In the genomic region with DNA sequence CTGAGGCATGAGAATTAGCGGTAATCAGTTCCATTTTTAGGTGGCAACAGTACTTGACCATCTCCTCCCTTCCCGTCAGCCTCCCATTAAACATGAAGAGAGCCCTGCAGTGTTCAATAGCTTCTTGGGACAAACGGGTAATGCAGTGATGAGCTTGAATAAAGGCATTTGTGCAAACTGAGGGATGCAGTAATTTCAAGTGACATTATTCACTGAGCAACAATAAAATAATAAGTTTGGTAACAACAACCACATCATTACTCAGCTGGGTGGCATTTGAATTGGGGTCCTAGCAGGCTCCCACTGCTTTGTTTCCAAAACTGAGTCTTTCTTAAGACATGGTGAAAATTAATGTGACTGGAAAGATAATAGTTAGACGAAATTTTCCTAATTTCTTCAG, we compare ENCODE assay signal across 24 mouse cellular contexts.
DNase-seq lines count a peak whose midpoint lies in the region; ATAC-seq lines count a peak whose summit lies in the region.
"Had no signal": no experiment of that assay in that cellular context is flagged by ENCODE, and none has a peak within 500 bp of the region (broad histone marks: within the 10 kb centered on the region; RNA-seq: fewer than 3 reads in every experiment).

No protein-coding gene starts in this region.

- H3K27ac ChIP-seq in forebrain, embryonic 12.5 days: no peak overlapping the region
- no peak overlapping the region for H3K27ac ChIP-seq in forebrain, embryonic 14.5 days (ENCODE audit: low read depth, low read length)
- H3K27ac ChIP-seq: embryonic facial prominence, embryonic 12.5 days; forebrain, embryonic 13.5 days; gastrocnemius, adult 2 months; hindbrain, embryonic 12.5 days; hindbrain, embryonic 15.5 days had no signal

- no peaks in the 10 kb centered on the region for H3K9me3 ChIP-seq in forebrain, embryonic 12.5 days
- no peaks in the 10 kb centered on the region for H3K9me3 ChIP-seq in forebrain, embryonic 14.5 days (replicated peaks; ENCODE audit: control insufficient read depth, low read length)
- H3K9me3 ChIP-seq: embryonic facial prominence, embryonic 12.5 days; forebrain, embryonic 13.5 days; hindbrain, embryonic 12.5 days; hindbrain, embryonic 15.5 days had no signal

- H3K4me2 ChIP-seq in forebrain, embryonic 12.5 days: no peak overlapping the region
- H3K4me2 ChIP-seq in forebrain, embryonic 14.5 days (ENCODE audit: low read length): no peak overlapping the region
- H3K4me2 ChIP-seq: embryonic facial prominence, embryonic 12.5 days; forebrain, embryonic 13.5 days; heart, embryonic 11.5 days; hindbrain, embryonic 12.5 days; hindbrain, embryonic 15.5 days had no signal

- no peak for DNase-seq in forebrain, embryonic 14.5 days (ENCODE audit: low spot score)
- DNase-seq in brain, adult 2 months (ENCODE audit: low read depth, low spot score): peak; percentile 22
- peak; percentile 63 for DNase-seq in retina, embryonic 14.5 days (ENCODE audit: low spot score)
- no peak for DNase-seq in lung, postnatal 25 days (ENCODE audit: low spot score)
- DNase-seq in layer of hippocampus, adult 9-11 months: no peak
- DNase-seq: adrenal gland, adult 8-10 months; adrenal gland, postnatal 25 days; cerebellum, adult 11 months; cerebellum, adult 2 months; cerebellum, adult 9-11 months; cerebellum, postnatal 25 days; forebrain, postnatal 0 days; gastrocnemius, adult 2 months; gastrocnemius, postnatal 14 days; heart, adult 11 months had no signal

- no peak overlapping the region for H3K9ac ChIP-seq in forebrain, embryonic 12.5 days
- no peak overlapping the region for H3K9ac ChIP-seq in forebrain, embryonic 14.5 days (ENCODE audit: low read length)
- H3K9ac ChIP-seq: embryonic facial prominence, embryonic 12.5 days; forebrain, embryonic 13.5 days; forebrain, postnatal 0 days; hindbrain, embryonic 12.5 days; hindbrain, embryonic 15.5 days had no signal

- no peaks in the 10 kb centered on the region for H3K36me3 ChIP-seq in forebrain, embryonic 12.5 days (replicated peaks)
- no peaks in the 10 kb centered on the region for H3K36me3 ChIP-seq in forebrain, embryonic 14.5 days (ENCODE audit: control insufficient read depth, insufficient read depth, low read length)
- H3K36me3 ChIP-seq: embryonic facial prominence, embryonic 12.5 days; hindbrain, embryonic 12.5 days; hindbrain, embryonic 15.5 days had no signal

- peak; percentile 58 for ATAC-seq in forebrain, embryonic 12.5 days (ENCODE audit: low FRiP score)
- no peak for ATAC-seq in forebrain, embryonic 14.5 days
- ATAC-seq: activated CD4-positive, CD25-positive, alpha-beta regulatory T cell, adult 4 months; CD4-positive, CD25-positive, alpha-beta regulatory T cell, adult 4 months; forebrain, embryonic 13.5 days; forebrain, postnatal 0 days had no signal

- H3K4me1 ChIP-seq in forebrain, embryonic 12.5 days: no peaks in the 10 kb centered on the region
- no peaks in the 10 kb centered on the region for H3K4me1 ChIP-seq in forebrain, embryonic 14.5 days (ENCODE audit: control insufficient read depth, insufficient read depth, low read length)
- H3K4me1 ChIP-seq: embryonic facial prominence, embryonic 12.5 days; forebrain, embryonic 13.5 days; hindbrain, embryonic 12.5 days; hindbrain, embryonic 15.5 days had no signal

- 53% methylated on average over 4 of the region's 4 CpGs for WGBS in forebrain, embryonic 12.5 days
- WGBS in forebrain, embryonic 14.5 days: 52% methylated on average over 4 of the region's 4 CpGs

- no peak overlapping the region for H3K4me3 ChIP-seq in forebrain, embryonic 12.5 days (replicated peaks)
- H3K4me3 ChIP-seq in forebrain, embryonic 14.5 days (ENCODE audit: low read depth, low read length): no peak overlapping the region
- H3K4me3 ChIP-seq: embryonic facial prominence, embryonic 12.5 days; erythroblast, embryonic 14.5 days; forebrain, embryonic 13.5 days; gastrocnemius, adult 2 months; hindbrain, embryonic 12.5 days; hindbrain, embryonic 15.5 days had no signal

- H3K27me3 ChIP-seq in forebrain, embryonic 12.5 days: no peaks in the 10 kb centered on the region
- H3K27me3 ChIP-seq in forebrain, embryonic 14.5 days (replicated peaks; ENCODE audit: control insufficient read depth, insufficient read depth, low read length): no peaks in the 10 kb centered on the region
- H3K27me3 ChIP-seq: embryonic facial prominence, embryonic 12.5 days; forebrain, embryonic 13.5 days; hindbrain, embryonic 12.5 days; hindbrain, embryonic 15.5 days had no signal

Comparison
In these comparisons a context has a peak if more than half of its experiments do, and no peak if none do; other contexts are left out.
1. DNase-seq: peak in brain, adult 2 months (single experiment) and retina, embryonic 14.5 days (single experiment); none in forebrain, embryonic 14.5 days (single experiment), lung, postnatal 25 days (single experiment) and layer of hippocampus, adult 9-11 months (single experiment).